Mouse (Mus musculus): ENCODE data around the gene Fkbp8.

Gene Fkbp8

GRCm38 (mm10) chr8:70528182-70528797, 766 bp downstream of the Fkbp8 start:
- no peak for DNase-seq (ENCODE audit: low spot score in 2 of 2)

GRCm38 (mm10) chr8:70529299-70529698, 1.8 kb downstream of the Fkbp8 start:
- DNase-seq (ENCODE audit: low spot score in 2 of 2): no peak

- DNase-seq (ENCODE audit: low spot score in 2 of 2): no peak
Observed at GRCm38 (mm10) chr8:70529741-70530161, 2.2 kb downstream of the Fkbp8 start.

GRCm38 (mm10) chr8:70530314-70530713, 2.8 kb downstream of the Fkbp8 start:
- DNase-seq (ENCODE audit: low spot score in 2 of 2): no peak

- DNase-seq (ENCODE audit: low spot score in 2 of 2): peak in 1 of 2 experiments; percentile 51
Observed at GRCm38 (mm10) chr8:70534281-70534680, 6.8 kb downstream of the Fkbp8 start.

GRCm38 (mm10) chr8:70535221-70535620, 7.7 kb downstream of the Fkbp8 start:
- no peak for DNase-seq (ENCODE audit: low spot score in 2 of 2)

GRCm38 (mm10) chr8:70535701-70536100, 8.2 kb downstream of the Fkbp8 start:
- no peak for DNase-seq (ENCODE audit: low spot score in 2 of 2)

GRCm38 (mm10) chr8:70538024-70538579, 10.6 kb downstream of the Fkbp8 start:
- DNase-seq (ENCODE audit: low spot score in 2 of 2): peak; percentile 72 to 76

GRCm38 (mm10) chr8:70538633-70539076, 11.1 kb downstream of the Fkbp8 start:
- peak; percentile 99 to 100 for DNase-seq (ENCODE audit: low spot score in 2 of 2)

GRCm38 (mm10) chr8:70539077-70539813, 11.7 kb downstream of the Fkbp8 start, which contains the start of gene Ell:
TSS of gene Ell (plus strand) at chr8:70539457.
- peak; percentile 99 for DNase-seq (ENCODE audit: low spot score in 2 of 2)

GRCm38 (mm10) chr8:70540013-70540506, 12.5 kb downstream of the Fkbp8 start:
- DNase-seq (ENCODE audit: low spot score in 2 of 2): no peak

- DNase-seq (ENCODE audit: low spot score in 2 of 2): no peak
Observed at GRCm38 (mm10) chr8:70540507-70541071, 13.1 kb downstream of the Fkbp8 start.

GRCm38 (mm10) chr8:70541081-70541480, 13.6 kb downstream of the Fkbp8 start:
- DNase-seq (ENCODE audit: low spot score in 2 of 2): no peak

- no peak for DNase-seq (ENCODE audit: low spot score in 2 of 2)
Observed at GRCm38 (mm10) chr8:70544200-70544687, 16.7 kb downstream of the Fkbp8 start.

- DNase-seq (ENCODE audit: low spot score in 2 of 2): no peak
Observed at GRCm38 (mm10) chr8:70546412-70546811, 18.9 kb downstream of the Fkbp8 start.

- no peak for DNase-seq (ENCODE audit: low spot score in 2 of 2)
Observed at GRCm38 (mm10) chr8:70547762-70548161, 20.2 kb downstream of the Fkbp8 start.

GRCm38 (mm10) chr8:70549412-70550184, 22.1 kb downstream of the Fkbp8 start:
- DNase-seq (ENCODE audit: low spot score in 2 of 2): no peak

- no peak for DNase-seq (ENCODE audit: low spot score in 2 of 2)
Observed at GRCm38 (mm10) chr8:70551558-70552161, 24.1 kb downstream of the Fkbp8 start.

GRCm38 (mm10) chr8:70552836-70553235, 25.3 kb downstream of the Fkbp8 start:
- no peak for DNase-seq (ENCODE audit: low spot score in 2 of 2)

GRCm38 (mm10) chr8:70553740-70554139, 26.2 kb downstream of the Fkbp8 start:
- DNase-seq (ENCODE audit: low spot score in 2 of 2): no peak

Data from urinary bladder, postnatal 4 days (tissue).